Mouse (Mus musculus) stomach, postnatal 0 days (tissue): ENCODE results near the gene St14.
"Not testable (repeated sequence)": the region's sequence is repeated elsewhere in the genome, so short reads cannot be mapped to it uniquely, and the experiment has no call there.

Source experiments
- CTCF ChIP-seq: IDR thresholded peaks from 2 replicates; pipeline ENCODE4 v1.5.1; 2016; ENCODE audit warnings: antibody characterized with exemption, low read depth, mild to moderate bottlenecking, moderate library complexity
- EP300 ChIP-seq: optimal IDR thresholded peaks from 2 replicates; pipeline ENCODE3; 2016; ENCODE audit warnings: antibody characterized with exemption

GRCm38 (mm10) chr9:31165505-31165904, 33.9 kb upstream of the St14 start:
- peak; percentile 22; the same call in 1 of the 2 replicates for TF ChIP-seq CTCF
- not testable (repeated sequence) for TF ChIP-seq EP300
